Mouse (Mus musculus) lung, postnatal 14 days (tissue): ENCODE data around the gene Runx1.
A peak's percentile ranks its signal among the peaks of the same experiment; 100 is the strongest.

Experiments
- DNase-seq: peaks from one replicate; pipeline ENCODE4 v3.0.0; 2021

Gene Runx1

GRCm38 (mm10) chr16:92606491-92606965, 219.4 kb downstream of the Runx1 start:
- no peak for DNase-seq

- no peak for DNase-seq
Measured at GRCm38 (mm10) chr16:92605606-92606490, 220.1 kb downstream of the Runx1 start.

- DNase-seq = no peak
Measured at GRCm38 (mm10) chr16:92602504-92602903, 223.4 kb downstream of the Runx1 start.

- DNase-seq = no peak
Measured at GRCm38 (mm10) chr16:92601270-92601826, 224.6 kb downstream of the Runx1 start.

GRCm38 (mm10) chr16:92599451-92599850, 226.5 kb downstream of the Runx1 start:
- no peak for DNase-seq

GRCm38 (mm10) chr16:92597655-92598054, 228.3 kb downstream of the Runx1 start:
- no peak for DNase-seq

GRCm38 (mm10) chr16:92592207-92592606, 233.7 kb downstream of the Runx1 start:
- DNase-seq = no peak

- no peak for DNase-seq
Measured at GRCm38 (mm10) chr16:92591783-92592182, 234.2 kb downstream of the Runx1 start.

GRCm38 (mm10) chr16:92587836-92588235, 238.1 kb downstream of the Runx1 start:
- DNase-seq = no peak

GRCm38 (mm10) chr16:92581767-92582166, 244.2 kb downstream of the Runx1 start:
- DNase-seq = no peak

GRCm38 (mm10) chr16:92580981-92581380, 245.0 kb downstream of the Runx1 start:
- DNase-seq = no peak

GRCm38 (mm10) chr16:92578915-92579653, 246.9 kb downstream of the Runx1 start:
- no peak for DNase-seq

- no peak for DNase-seq
Measured at GRCm38 (mm10) chr16:92577381-92577780, 248.6 kb downstream of the Runx1 start.

- no peak for DNase-seq
Measured at GRCm38 (mm10) chr16:92575792-92576191, 250.2 kb downstream of the Runx1 start.

GRCm38 (mm10) chr16:92573193-92573592, 252.8 kb downstream of the Runx1 start:
- no peak for DNase-seq

GRCm38 (mm10) chr16:92571246-92571645, 254.7 kb downstream of the Runx1 start:
- no peak for DNase-seq

GRCm38 (mm10) chr16:92566146-92566545, 259.8 kb downstream of the Runx1 start:
- DNase-seq = no peak

- peak; percentile 91 for DNase-seq
Measured at GRCm38 (mm10) chr16:92565708-92566107, 260.2 kb downstream of the Runx1 start.

GRCm38 (mm10) chr16:92565291-92565690, 260.7 kb downstream of the Runx1 start:
- DNase-seq = no peak

GRCm38 (mm10) chr16:92555051-92555450, 270.9 kb downstream of the Runx1 start:
- DNase-seq = no peak

- DNase-seq = no peak
Measured at GRCm38 (mm10) chr16:92552858-92553257, 273.1 kb downstream of the Runx1 start.

GRCm38 (mm10) chr16:92552106-92552382, 273.9 kb downstream of the Runx1 start:
- DNase-seq = no peak
